Mouse (Mus musculus) gastrocnemius, postnatal 36 days (tissue): ENCODE measurements around the gene Slc17a3. TPM values are rescaled to one million over a fixed set of nuclear protein-coding genes. Genes with fewer than 3 reads are reported as not detected.

Source experiments
- DNase-seq, 2 experiments: peaks; one replicate each; pipeline ENCODE4 v3.0.0; 2022
- intact Hi-C: fragments of 180-260 bp; cut with DNase I; formaldehyde crosslinking; loops from one replicate; pipeline ENCODE4 v1.15.1; 2025
- long read RNA-seq, 2 experiments: library from polyadenylated mRNA; stranded (forward); transcript quantifications; one replicate each; pipeline ENCODE4 v2.0.0; 2021
- total RNA-seq, 2 experiments: library from RNA; stranded (reverse); gene quantifications; 2 replicates each; pipeline ENCODE4 v1.2.3; 2021

The Slc17a3 gene
- not detected for total RNA-seq
- long read RNA-seq, experiment 1: 0 reads
- long read RNA-seq, experiment 2: 0 reads

- intact Hi-C loops: no loop called here
- DNase-seq: no peak
These were observed at the start of gene Slc17a3 for GRCm38 (mm10) chr13:23839308-23839707. Gene Slc17a3, plus strand, starts transcription at chr13:23839434.

- no peak for DNase-seq
- intact Hi-C loops: loop anchor here (10.0 kb wide), 1 partner anchor 502 kb away; no protein-coding TSS in a partner anchor
These were observed 46.7 kb upstream of the Slc17a3 start for GRCm38 (mm10) chr13:23792520-23792919.

- intact Hi-C loops: loop anchor here (10.0 kb wide), 1 partner anchor 495 kb away; no protein-coding TSS in a partner anchor
- DNase-seq: no peak
These were observed 39.8 kb upstream of the Slc17a3 start for GRCm38 (mm10) chr13:23799405-23799804.

DNA sequence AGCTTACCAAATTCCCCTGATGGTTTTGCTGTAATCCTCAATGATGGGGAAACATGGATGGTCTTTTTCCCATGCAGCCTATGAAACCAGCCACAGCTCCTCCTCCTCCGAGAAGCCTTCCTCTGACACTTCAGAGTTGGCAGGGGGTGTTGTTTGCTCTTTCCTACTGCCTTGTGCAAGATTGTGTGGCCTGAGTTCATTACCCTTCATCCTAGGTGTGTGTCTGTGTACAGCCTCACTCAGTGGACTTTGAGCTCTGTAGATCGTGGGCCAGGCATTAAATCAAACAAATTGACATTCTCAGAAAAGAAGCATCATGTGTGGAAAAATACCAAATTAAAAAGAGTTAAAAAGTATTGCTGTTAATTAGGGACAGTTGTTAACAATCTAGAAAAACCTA is 34.7 kb upstream of the Slc17a3 start:
- DNase-seq: no peak
- intact Hi-C loops: no loop called here

- DNase-seq: no peak
- intact Hi-C loops: no loop called here
These were observed 32.7 kb upstream of the Slc17a3 start, which contains the start of gene Slc17a2 for GRCm38 (mm10) chr13:23806422-23807052. Gene Slc17a2, plus strand, starts transcription at chr13:23806993.

DNA sequence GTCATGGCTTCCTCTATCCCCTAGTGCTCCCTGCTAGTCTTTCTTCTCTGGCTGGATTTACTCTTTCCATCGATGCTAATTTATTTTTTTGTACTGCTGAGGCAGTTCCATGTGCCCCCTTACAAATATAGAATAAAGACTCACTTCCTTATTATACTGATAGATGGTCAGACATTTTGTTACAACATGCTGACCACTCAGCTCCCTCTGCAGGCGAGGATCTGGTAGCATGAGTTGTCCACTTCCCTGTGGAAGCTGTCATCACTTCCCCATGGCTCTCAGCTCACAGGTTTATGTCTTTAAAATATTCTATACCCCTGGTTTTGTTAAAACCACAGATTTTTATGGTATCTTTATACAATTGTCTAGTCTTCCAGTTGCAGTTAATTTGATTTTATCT is 23.1 kb upstream of the Slc17a3 start:
- DNase-seq: no peak
- intact Hi-C loops: no loop called here

- intact Hi-C loops: no loop called here
- no peak for DNase-seq
These were observed 18.9 kb upstream of the Slc17a3 start for GRCm38 (mm10) chr13:23820179-23820940.

DNA sequence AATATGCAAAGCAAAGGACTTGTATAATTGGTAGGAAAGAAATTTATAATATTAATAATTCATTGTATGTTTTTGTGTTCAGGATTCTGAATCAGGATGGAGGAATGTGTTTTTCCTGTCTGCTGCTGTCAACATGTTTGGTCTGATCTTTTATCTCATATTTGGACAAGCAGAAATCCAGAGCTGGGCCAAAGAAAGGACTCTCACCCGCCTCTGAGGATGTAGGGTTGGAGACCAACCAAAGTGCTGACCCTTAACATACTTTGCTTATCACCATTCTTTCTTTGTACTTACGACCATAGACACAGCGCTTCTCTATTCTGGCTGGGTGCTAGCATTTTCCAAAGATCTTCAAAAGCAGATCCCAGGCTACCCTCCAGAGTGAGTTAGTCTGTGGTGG is 17.0 kb upstream of the Slc17a3 start:
- DNase-seq: no peak
- intact Hi-C loops: no loop called here

GRCm38 (mm10) chr13:23826606-23827005 is 12.6 kb upstream of the Slc17a3 start:
- DNase-seq: no peak
- intact Hi-C loops: no loop called here

GRCm38 (mm10) chr13:23833053-23833452 is 6.2 kb upstream of the Slc17a3 start:
- DNase-seq: peak in 1 of 2 experiments; percentile 8
- intact Hi-C loops: loop anchor here (2.0 to 5.0 kb wide), 2 partner anchors 118 to 449 kb away; partner anchors contain the start of gene Carmil1

GRCm38 (mm10) chr13:23834836-23835235 is 4.4 kb upstream of the Slc17a3 start:
- intact Hi-C loops: loop anchor here (5.0 kb wide), 1 partner anchor 447 kb away; the partner anchor contains the start of gene Carmil1
- DNase-seq: no peak

- DNase-seq: no peak
- intact Hi-C loops: no loop called here
These were observed 2.6 kb upstream of the Slc17a3 start for GRCm38 (mm10) chr13:23836630-23837029.

GRCm38 (mm10) chr13:23845851-23846250 is 6.6 kb downstream of the Slc17a3 start:
- DNase-seq: no peak
- intact Hi-C loops: no loop called here

DNA sequence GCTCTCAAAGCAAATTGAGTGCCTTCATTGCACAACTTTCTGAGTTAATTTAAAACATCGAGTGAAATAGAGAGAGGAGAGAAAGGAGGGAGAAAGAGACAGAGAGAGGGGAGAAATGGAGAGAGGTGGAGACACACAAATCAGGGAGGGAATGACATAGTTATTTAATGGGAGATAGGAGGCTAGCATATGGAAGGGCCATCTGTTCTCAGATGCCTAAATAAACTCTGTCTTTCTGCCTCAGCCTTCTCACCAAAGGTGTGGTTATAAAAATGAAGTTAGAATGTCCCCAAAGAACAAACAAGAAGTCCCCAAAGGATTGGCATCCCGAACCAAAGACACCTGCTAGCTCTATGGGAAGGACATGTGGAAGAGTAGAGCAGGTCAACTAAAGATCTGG is 10.1 kb downstream of the Slc17a3 start:
- intact Hi-C loops: no loop called here

DNA sequence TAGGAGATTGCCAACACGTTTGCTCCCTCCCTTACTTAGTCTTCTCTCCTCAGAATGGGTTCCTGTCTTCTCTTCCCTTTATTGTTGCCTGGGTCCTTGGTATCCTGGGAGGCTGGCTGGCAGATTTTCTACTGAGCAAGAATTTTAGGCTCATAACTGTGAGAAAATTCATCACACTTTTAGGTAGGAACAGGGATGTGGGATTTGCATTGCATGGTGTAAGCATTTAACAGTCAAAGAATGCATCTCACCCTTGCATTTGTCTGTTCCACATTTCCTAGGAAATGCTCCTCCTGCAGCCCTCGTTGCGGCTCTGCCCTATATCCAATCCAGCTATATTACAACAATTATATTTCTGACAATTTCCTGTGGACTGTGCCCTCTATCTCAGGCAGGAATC is 17.2 kb downstream of the Slc17a3 start:
- intact Hi-C loops: no loop called here
- DNase-seq: no peak

More for the DNA sequence above, 10.1 kb downstream of the Slc17a3 start:
- no peak for DNase-seq

GRCm38 (mm10) chr13:23861815-23862214 is 22.6 kb downstream of the Slc17a3 start:
- no peak for DNase-seq
- intact Hi-C loops: no loop called here

DNA sequence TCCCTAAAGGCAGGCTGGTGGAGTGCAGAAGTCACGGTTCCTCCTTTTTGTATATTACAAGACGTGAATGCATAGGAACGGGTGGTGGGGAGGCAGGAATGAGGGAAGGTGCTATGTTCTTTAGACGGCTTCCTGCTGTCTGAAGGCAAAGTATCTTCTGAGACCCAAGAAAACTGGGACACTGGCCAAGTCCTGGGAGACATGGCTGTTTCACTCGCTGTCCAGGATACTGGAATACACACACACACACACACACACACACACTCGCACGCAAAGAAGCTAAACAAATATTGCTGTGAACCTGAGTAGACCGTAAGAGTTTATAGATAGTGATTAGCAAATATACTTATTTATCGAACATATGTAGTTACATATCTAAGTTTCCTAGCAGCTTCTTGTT is 25.5 kb downstream of the Slc17a3 start:
- no peak for DNase-seq
- intact Hi-C loops: no loop called here

DNA sequence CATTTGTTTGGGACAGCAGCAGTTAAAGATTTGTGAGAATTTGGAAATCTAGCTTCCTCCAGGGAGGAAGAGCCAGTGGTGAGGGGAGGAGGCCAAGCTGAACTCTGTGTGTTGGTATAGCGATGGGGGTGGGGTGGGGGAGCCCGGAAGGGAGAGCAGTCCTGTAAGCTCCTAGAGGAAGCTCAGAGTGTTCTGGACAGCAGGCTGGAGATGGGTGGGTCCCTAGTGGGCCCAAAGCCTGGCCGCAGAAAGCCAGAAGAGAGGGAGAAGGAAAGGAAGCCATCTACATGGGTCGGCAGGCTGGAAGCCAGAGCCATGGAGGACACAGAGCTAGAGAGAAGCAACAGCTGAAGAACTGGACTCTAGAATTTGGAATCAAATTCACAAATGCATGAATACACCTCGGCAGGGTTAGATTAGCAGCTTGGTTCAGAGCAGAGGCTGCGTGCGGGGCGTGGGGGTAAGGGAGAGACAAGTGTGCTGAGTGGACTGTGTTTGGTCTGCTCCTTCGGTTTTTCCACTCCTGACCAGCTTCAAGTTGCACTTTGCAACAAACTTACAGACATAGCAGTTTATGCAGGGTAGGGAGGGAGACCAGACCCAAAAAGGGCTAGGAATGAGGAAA is 27.0 kb downstream of the Slc17a3 start:
- no peak for DNase-seq
- intact Hi-C loops: no loop called here

DNA sequence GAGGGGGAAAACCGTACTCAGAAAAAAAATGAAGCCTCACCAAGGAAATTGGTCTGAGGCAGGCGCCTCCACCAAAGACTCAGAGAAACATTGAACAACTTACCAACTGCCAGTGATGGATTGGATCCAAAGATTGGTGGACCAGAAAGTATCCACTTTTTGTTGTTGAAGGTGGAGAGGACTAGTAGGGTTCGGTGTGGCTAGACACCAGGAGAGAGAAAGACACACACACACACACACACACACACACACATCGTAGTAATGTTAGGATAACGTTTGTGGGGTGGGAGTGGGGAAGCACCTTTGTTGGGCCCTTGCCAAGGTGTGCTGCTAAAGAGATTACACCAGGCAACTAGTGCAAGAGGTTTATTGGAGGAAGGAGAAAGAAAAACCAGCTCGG is 27.8 kb downstream of the Slc17a3 start:
- intact Hi-C loops: no loop called here
- no peak for DNase-seq

- intact Hi-C loops: no loop called here
- DNase-seq: no peak
These were observed 28.2 kb downstream of the Slc17a3 start, which contains the start of gene Slc17a1 for GRCm38 (mm10) chr13:23867405-23867804. Gene Slc17a1, plus strand, starts transcription at chr13:23867750.
